Comparison of ENCODE assay signal across 8 mouse cellular contexts in genomic region chr17:83287381-83288142, GRCm38 (mm10).
DNase-seq lines count a peak whose midpoint lies in the region; ATAC-seq and TF ChIP-seq lines count a peak whose summit lies in the region.

No protein-coding gene starts in this region.

- no peak overlapping the region for H3K4me3 ChIP-seq in kidney, embryonic 14.5 days (ENCODE audit: low read length)
- no peak overlapping the region for H3K4me3 ChIP-seq in embryonic facial prominence, embryonic 15.5 days (replicated peaks)
- no peak overlapping the region for H3K4me3 ChIP-seq in hindbrain, embryonic 16.5 days (ENCODE audit: low read length)
- H3K4me3 ChIP-seq in neural tube, embryonic 14.5 days (ENCODE audit: low read depth, low read length) = no peak overlapping the region
- H3K4me3 ChIP-seq in liver, postnatal 0 days (ENCODE audit: low read depth, low read length) = no peak overlapping the region

- no peak for DNase-seq in kidney, postnatal 25 days
- DNase-seq in cerebellum, postnatal 14 days = no peak
- no peak for DNase-seq in liver, postnatal 0 days
- DNase-seq in spleen, adult 12 weeks (ENCODE audit: low spot score) = no peak

- H3K9ac ChIP-seq in kidney, embryonic 14.5 days (ENCODE audit: low read depth, low read length) = no peak overlapping the region
- H3K9ac ChIP-seq in embryonic facial prominence, embryonic 15.5 days = no peak overlapping the region
- H3K9ac ChIP-seq in hindbrain, embryonic 16.5 days (ENCODE audit: low read depth, low read length) = peak overlapping the region; percentile 50
- H3K9ac ChIP-seq in neural tube, embryonic 14.5 days (replicated peaks; ENCODE audit: low read depth, low read length) = no peak overlapping the region
- H3K9ac ChIP-seq in liver, postnatal 0 days (replicated peaks) = no peak overlapping the region

- no peaks in the 10 kb centered on the region for H3K9me3 ChIP-seq in kidney, embryonic 14.5 days (ENCODE audit: control insufficient read depth, low read length)
- no peaks in the 10 kb centered on the region for H3K9me3 ChIP-seq in embryonic facial prominence, embryonic 15.5 days (replicated peaks)
- H3K9me3 ChIP-seq in hindbrain, embryonic 16.5 days (ENCODE audit: control insufficient read depth, low read length) = no peaks in the 10 kb centered on the region
- H3K9me3 ChIP-seq in neural tube, embryonic 14.5 days (ENCODE audit: control insufficient read depth, low read length) = no peaks in the 10 kb centered on the region
- H3K9me3 ChIP-seq in liver, postnatal 0 days (ENCODE audit: low read length) = no peaks in the 10 kb centered on the region

- TF ChIP-seq CTCF in liver, postnatal 0 days (IDR thresholded peaks at IDR 0.05; ENCODE audit: low read depth) = no peak

- no peaks in the 10 kb centered on the region for H3K36me3 ChIP-seq in kidney, embryonic 14.5 days (ENCODE audit: control insufficient read depth, insufficient read depth, low read length)
- H3K36me3 ChIP-seq in embryonic facial prominence, embryonic 15.5 days = no peaks in the 10 kb centered on the region
- H3K36me3 ChIP-seq in hindbrain, embryonic 16.5 days (ENCODE audit: control insufficient read depth, insufficient read depth, low read length) = no peaks in the 10 kb centered on the region
- no peaks in the 10 kb centered on the region for H3K36me3 ChIP-seq in neural tube, embryonic 14.5 days (ENCODE audit: control insufficient read depth, insufficient read depth, low read length)
- no peaks in the 10 kb centered on the region for H3K36me3 ChIP-seq in liver, postnatal 0 days (replicated peaks; ENCODE audit: insufficient read depth, low read length)

- H3K27me3 ChIP-seq in kidney, embryonic 14.5 days (ENCODE audit: control insufficient read depth, insufficient read depth, low read length) = no peaks in the 10 kb centered on the region
- no peaks in the 10 kb centered on the region for H3K27me3 ChIP-seq in embryonic facial prominence, embryonic 15.5 days
- no peaks in the 10 kb centered on the region for H3K27me3 ChIP-seq in hindbrain, embryonic 16.5 days (replicated peaks; ENCODE audit: control insufficient read depth, insufficient read depth, low read length)
- H3K27me3 ChIP-seq in neural tube, embryonic 14.5 days (ENCODE audit: control insufficient read depth, insufficient read depth, low read length) = no peaks in the 10 kb centered on the region
- no peaks in the 10 kb centered on the region; the same call in 1 of the 2 replicates for H3K27me3 ChIP-seq in liver, postnatal 0 days (ENCODE audit: insufficient read depth, low read length)

- H3K27ac ChIP-seq in kidney, embryonic 14.5 days (ENCODE audit: low read depth, low read length) = 0 out of 2 replicates have a peak overlapping the region, but pooled peaks have one; percentile 32
- H3K27ac ChIP-seq in embryonic facial prominence, embryonic 15.5 days (replicated peaks) = no peak overlapping the region
- H3K27ac ChIP-seq in hindbrain, embryonic 16.5 days (ENCODE audit: low read depth, low read length) = peak overlapping the region; percentile 41
- peak overlapping the region; percentile 66; the same call in 1 of the 2 replicates for H3K27ac ChIP-seq in neural tube, embryonic 14.5 days (ENCODE audit: low read depth, low read length)
- H3K27ac ChIP-seq in liver, postnatal 0 days (ENCODE audit: low read depth) = no peak overlapping the region

- peak overlapping the region; percentile 11; the same call in 1 of the 2 replicates for H3K4me2 ChIP-seq in kidney, embryonic 14.5 days (replicated peaks; ENCODE audit: low read depth, low read length)
- H3K4me2 ChIP-seq in embryonic facial prominence, embryonic 15.5 days (replicated peaks) = peak overlapping the region; percentile 10; the same call in 1 of the 2 replicates
- H3K4me2 ChIP-seq in hindbrain, embryonic 16.5 days (ENCODE audit: low read length) = no peak overlapping the region; the same call in 1 of the 2 replicates
- peak overlapping the region; percentile 14; the same call in 1 of the 2 replicates for H3K4me2 ChIP-seq in neural tube, embryonic 14.5 days (ENCODE audit: low read depth, low read length)
- no peak overlapping the region for H3K4me2 ChIP-seq in liver, postnatal 0 days (ENCODE audit: low read depth, low read length)

- 51% methylated on average over 6 of the region's 6 CpGs for WGBS in kidney, embryonic 14.5 days
- WGBS in embryonic facial prominence, embryonic 15.5 days = 45% methylated on average over 6 of the region's 6 CpGs
- 38% methylated on average over 6 of the region's 6 CpGs for WGBS in hindbrain, embryonic 16.5 days
- 33% methylated on average over 6 of the region's 6 CpGs for WGBS in neural tube, embryonic 14.5 days
- WGBS in liver, postnatal 0 days (ENCODE audit: insufficient replicate concordance) = 68% methylated on average over 6 of the region's 6 CpGs

- no peak for TF ChIP-seq EP300 in liver, postnatal 0 days (IDR thresholded peaks at IDR 0.05; ENCODE audit: low read depth)

- no peak for ATAC-seq in kidney, embryonic 14.5 days (ENCODE audit: low FRiP score, low TSS enrichment)
- ATAC-seq in embryonic facial prominence, embryonic 15.5 days (ENCODE audit: insufficient number of reproducible peaks, low FRiP score, low TSS enrichment, low read depth) = peak; percentile 70; the same call in 1 of the 2 replicates
- ATAC-seq in hindbrain, embryonic 16.5 days = peak; percentile 84
- peak; percentile 81 for ATAC-seq in neural tube, embryonic 14.5 days (ENCODE audit: low read depth)
- no peak for ATAC-seq in liver, postnatal 0 days

- peaks cover 11% of the 10 kb centered on the region; the same call in 1 of the 2 replicates for H3K4me1 ChIP-seq in kidney, embryonic 14.5 days (ENCODE audit: control insufficient read depth, insufficient read depth, low read length)
- H3K4me1 ChIP-seq in embryonic facial prominence, embryonic 15.5 days = peaks cover 12% of the 10 kb centered on the region
- peaks cover 5% of the 10 kb centered on the region for H3K4me1 ChIP-seq in hindbrain, embryonic 16.5 days (ENCODE audit: control insufficient read depth, insufficient read depth, low read depth, low read length)
- H3K4me1 ChIP-seq in neural tube, embryonic 14.5 days (ENCODE audit: control insufficient read depth, insufficient read depth, low read length) = peaks cover 2% of the 10 kb centered on the region; the same call in 1 of the 2 replicates
- H3K4me1 ChIP-seq in liver, postnatal 0 days (ENCODE audit: insufficient read depth) = no peaks in the 10 kb centered on the region; the same call in 1 of the 2 replicates

Comparison
In these comparisons a context has a peak if more than half of its experiments do, and no peak if none do; other contexts are left out.
1. ATAC-seq: peak in embryonic facial prominence, embryonic 15.5 days (single experiment), hindbrain, embryonic 16.5 days (single experiment) and neural tube, embryonic 14.5 days (single experiment); none in kidney, embryonic 14.5 days (single experiment) and liver, postnatal 0 days (single experiment).
2. H3K27ac ChIP-seq: peak in kidney, embryonic 14.5 days (single experiment), hindbrain, embryonic 16.5 days (single experiment) and neural tube, embryonic 14.5 days (single experiment); none in embryonic facial prominence, embryonic 15.5 days (single experiment) and liver, postnatal 0 days (single experiment).
3. H3K4me2 ChIP-seq: peak in kidney, embryonic 14.5 days (single experiment), embryonic facial prominence, embryonic 15.5 days (single experiment) and neural tube, embryonic 14.5 days (single experiment); none in hindbrain, embryonic 16.5 days (single experiment) and liver, postnatal 0 days (single experiment).